Mouse (Mus musculus): ENCODE data around the gene Cfap77. TPM values are rescaled to one million over a fixed set of nuclear protein-coding genes. Genes with fewer than 3 reads are reported as not detected.
A peak's percentile ranks its signal among the peaks of the same experiment; 100 is the strongest.
"Not testable (repeated sequence)": the region's sequence is repeated elsewhere in the genome, so short reads cannot be mapped to it uniquely, and the experiment has no call there.

The Cfap77 gene
- 0.12 TPM for polyA plus RNA-seq (2012; fragmentation: generic; extraction: Trizol)
- long read RNA-seq, experiment 1, partial matches to known transcripts: 0 of 4 reads
- long read RNA-seq, experiment 1, other reads (novel, unspliced or antisense): 3 of 4 reads
- long read RNA-seq, experiment 2: 0 reads

- H3K79me2 ChIP-seq (ENCODE audit: control insufficient read depth, insufficient read depth): no peaks in the 10 kb centered on the region
- H3K79me3 ChIP-seq (ENCODE audit: low read depth): no peaks in the 10 kb centered on the region
- peaks cover 7% of the 10 kb centered on the region for H3K27me3 ChIP-seq (ENCODE audit: control insufficient read depth, insufficient read depth, insufficient read length)
- peak within 1 kb of the TSS; percentile 8 for H3ac ChIP-seq (ENCODE audit: control insufficient read depth, insufficient read length, low read depth)
- H3K36me3 ChIP-seq (ENCODE audit: control insufficient read depth, insufficient read depth): no peaks in the 10 kb centered on the region
- H3K4me3 ChIP-seq (ENCODE audit: insufficient read depth, poor library complexity, severe bottlenecking): no peak within 1 kb of the TSS
- no peak for TF ChIP-seq CTCF (IDR thresholded peaks at IDR 0.05; ENCODE audit: control insufficient read depth, insufficient read depth, insufficient read length)
- TF ChIP-seq CEBPB (IDR thresholded peaks at IDR 0.05; ENCODE audit: low read depth): no peak
- TF ChIP-seq FOSL1 (IDR thresholded peaks at IDR 0.05; ENCODE audit: insufficient read depth, low read length, poor library complexity, severe bottlenecking): no peak
- TF ChIP-seq MYOG (IDR thresholded peaks at IDR 0.05; ENCODE audit: control insufficient read depth, extremely low read depth, insufficient read length): no peak
- TF ChIP-seq USF1 (IDR thresholded peaks at IDR 0.05; ENCODE audit: low read depth): no peak
- TF ChIP-seq MAX (IDR thresholded peaks at IDR 0.05): no peak
- TF ChIP-seq MYOD1 (IDR thresholded peaks at IDR 0.05; ENCODE audit: control insufficient read depth, insufficient read length, low read depth): no peak
Observed at GRCm38 (mm10) chr2:29054991-29055390, at the start of gene Cfap77. Cfap77 (minus strand) TSS chr2:29055066.

GRCm38 (mm10) chr2:29102416-29103377 lies 47.8 kb upstream of the Cfap77 start:
- not testable (repeated sequence) for H3K79me2 ChIP-seq (ENCODE audit: control insufficient read depth, insufficient read depth); H3K36me3 ChIP-seq (ENCODE audit: control insufficient read depth, insufficient read depth); H3K79me3 ChIP-seq (ENCODE audit: low read depth); H3K4me3 ChIP-seq (ENCODE audit: insufficient read depth, poor library complexity, severe bottlenecking); H3K27me3 ChIP-seq (ENCODE audit: control insufficient read depth, insufficient read depth, insufficient read length); H3ac ChIP-seq (ENCODE audit: control insufficient read depth, insufficient read length, low read depth)

- no peak for TF ChIP-seq FOSL1 (IDR thresholded peaks at IDR 0.05; ENCODE audit: insufficient read depth, low read length, poor library complexity, severe bottlenecking)
- no peak for TF ChIP-seq MYOG (IDR thresholded peaks at IDR 0.05; ENCODE audit: control insufficient read depth, extremely low read depth, insufficient read length)
- no peak for TF ChIP-seq MYOD1 (IDR thresholded peaks at IDR 0.05; ENCODE audit: control insufficient read depth, insufficient read length, low read depth)
- TF ChIP-seq CEBPB (IDR thresholded peaks at IDR 0.05; ENCODE audit: low read depth): no peak
- TF ChIP-seq CTCF (IDR thresholded peaks at IDR 0.05; ENCODE audit: control insufficient read depth, insufficient read depth, insufficient read length): no peak
- no peak for TF ChIP-seq MAX (IDR thresholded peaks at IDR 0.05)
- TF ChIP-seq USF1 (IDR thresholded peaks at IDR 0.05; ENCODE audit: low read depth): no peak
- Histone ChIP-seq H3K79me2 (ENCODE audit: control insufficient read depth, insufficient read depth) (no peaks in the 10 kb centered on the region), H3K4me3 (ENCODE audit: insufficient read depth, poor library complexity, severe bottlenecking) (peak overlapping the region; percentile 19), H3K36me3 (ENCODE audit: control insufficient read depth, insufficient read depth) (no peaks in the 10 kb centered on the region), H3K79me3 (ENCODE audit: low read depth) (no peaks in the 10 kb centered on the region), H3K27me3 (ENCODE audit: control insufficient read depth, insufficient read depth, insufficient read length) (no peaks in the 10 kb centered on the region), H3ac (ENCODE audit: control insufficient read depth, insufficient read length, low read depth) (peak overlapping the region; percentile 35)
Observed at GRCm38 (mm10) chr2:29100822-29101534, 46.1 kb upstream of the Cfap77 start.

GRCm38 (mm10) chr2:29099646-29100045 lies 44.8 kb upstream of the Cfap77 start:
- H3ac ChIP-seq (ENCODE audit: control insufficient read depth, insufficient read length, low read depth): no peak overlapping the region
- no peaks in the 10 kb centered on the region for H3K27me3 ChIP-seq (ENCODE audit: control insufficient read depth, insufficient read depth, insufficient read length)
- TF ChIP-seq USF1 (IDR thresholded peaks at IDR 0.05; ENCODE audit: low read depth) (no peak), FOSL1 (IDR thresholded peaks at IDR 0.05; ENCODE audit: insufficient read depth, low read length, poor library complexity, severe bottlenecking) (no peak), MYOG (IDR thresholded peaks at IDR 0.05; ENCODE audit: control insufficient read depth, extremely low read depth, insufficient read length) (no peak), MAX (IDR thresholded peaks at IDR 0.05) (no peak)
- no peaks in the 10 kb centered on the region for H3K79me2 ChIP-seq (ENCODE audit: control insufficient read depth, insufficient read depth)
- no peaks in the 10 kb centered on the region for H3K79me3 ChIP-seq (ENCODE audit: low read depth)
- H3K4me3 ChIP-seq (ENCODE audit: insufficient read depth, poor library complexity, severe bottlenecking): no peak overlapping the region
- H3K36me3 ChIP-seq (ENCODE audit: control insufficient read depth, insufficient read depth): no peaks in the 10 kb centered on the region

GRCm38 (mm10) chr2:29098786-29099185 lies 43.9 kb upstream of the Cfap77 start:
- H3K27me3 ChIP-seq (ENCODE audit: control insufficient read depth, insufficient read depth, insufficient read length): no peaks in the 10 kb centered on the region
- no peak for TF ChIP-seq USF1 (IDR thresholded peaks at IDR 0.05; ENCODE audit: low read depth)
- TF ChIP-seq MAX (IDR thresholded peaks at IDR 0.05): no peak
- TF ChIP-seq FOSL1 (IDR thresholded peaks at IDR 0.05; ENCODE audit: insufficient read depth, low read length, poor library complexity, severe bottlenecking): no peak
- no peak for TF ChIP-seq CEBPB (IDR thresholded peaks at IDR 0.05; ENCODE audit: low read depth)
- no peak for TF ChIP-seq MYOG (IDR thresholded peaks at IDR 0.05; ENCODE audit: control insufficient read depth, extremely low read depth, insufficient read length)
- no peak for TF ChIP-seq CTCF (IDR thresholded peaks at IDR 0.05; ENCODE audit: control insufficient read depth, insufficient read depth, insufficient read length)
- TF ChIP-seq MYOD1 (IDR thresholded peaks at IDR 0.05; ENCODE audit: control insufficient read depth, insufficient read length, low read depth): no peak
- no peak overlapping the region for H3K4me3 ChIP-seq (ENCODE audit: insufficient read depth, poor library complexity, severe bottlenecking)
- H3K79me2 ChIP-seq (ENCODE audit: control insufficient read depth, insufficient read depth): no peaks in the 10 kb centered on the region
- no peaks in the 10 kb centered on the region for H3K79me3 ChIP-seq (ENCODE audit: low read depth)
- no peaks in the 10 kb centered on the region for H3K36me3 ChIP-seq (ENCODE audit: control insufficient read depth, insufficient read depth)
- H3ac ChIP-seq (ENCODE audit: control insufficient read depth, insufficient read length, low read depth): no peak overlapping the region

GRCm38 (mm10) chr2:29097955-29098354 lies 43.1 kb upstream of the Cfap77 start:
- not testable (repeated sequence) for H3K79me2 ChIP-seq (ENCODE audit: control insufficient read depth, insufficient read depth); H3K79me3 ChIP-seq (ENCODE audit: low read depth); H3K27me3 ChIP-seq (ENCODE audit: control insufficient read depth, insufficient read depth, insufficient read length); H3ac ChIP-seq (ENCODE audit: control insufficient read depth, insufficient read length, low read depth); H3K4me3 ChIP-seq (ENCODE audit: insufficient read depth, poor library complexity, severe bottlenecking); H3K36me3 ChIP-seq (ENCODE audit: control insufficient read depth, insufficient read depth)
